Mouse (Mus musculus): Measurements from ENCODE around the gene Cyp4f18. TPM values are rescaled to one million over a fixed set of nuclear protein-coding genes. Genes with fewer than 3 reads are reported as not detected.

Cyp4f18 gene
- polyA plus RNA-seq, 1 experiment from 2014 or later: 0.63 TPM

- ATAC-seq (ENCODE audit: low FRiP score, low read depth): no peak
- no peak overlapping the region for H3K9ac ChIP-seq (replicated peaks)
- no peaks in the 10 kb centered on the region for H3K36me3 ChIP-seq
- no peaks in the 10 kb centered on the region for H3K4me1 ChIP-seq
- no peak overlapping the region for H3K27ac ChIP-seq (replicated peaks)
- no peaks in the 10 kb centered on the region for H3K27me3 ChIP-seq
- H3K4me3 ChIP-seq: no peak overlapping the region
- H3K4me2 ChIP-seq (replicated peaks): no peak overlapping the region
- H3K9me3 ChIP-seq: no peaks in the 10 kb centered on the region
- WGBS: 67% methylated on average over 1 of the region's 1 CpGs
Observed at GRCm38 (mm10) chr8:72006763-72007162, 2.7 kb downstream of the Cyp4f18 start.

- Histone ChIP-seq H3K9me3 (no peaks in the 10 kb centered on the region), H3K9ac (replicated peaks) (no peak overlapping the region), H3K4me3 (no peak overlapping the region), H3K4me1 (no peaks in the 10 kb centered on the region), H3K27me3 (no peaks in the 10 kb centered on the region), H3K4me2 (replicated peaks) (no peak overlapping the region), H3K36me3 (no peaks in the 10 kb centered on the region), H3K27ac (replicated peaks) (no peak overlapping the region)
- ATAC-seq (ENCODE audit: low FRiP score, low read depth): no peak
- 90% methylated on average over 3 of the region's 3 CpGs for WGBS
Observed at GRCm38 (mm10) chr8:72005912-72006311, 3.5 kb downstream of the Cyp4f18 start.

- Histone ChIP-seq H3K4me3 (no peak overlapping the region), H3K36me3 (no peaks in the 10 kb centered on the region)
Observed at GRCm38 (mm10) chr8:72002942-72003341, 6.5 kb downstream of the Cyp4f18 start.

GRCm38 (mm10) chr8:72000223-72000622 is 9.2 kb downstream of the Cyp4f18 start:
- Histone ChIP-seq H3K27ac (replicated peaks) (no peak overlapping the region), H3K36me3 (no peaks in the 10 kb centered on the region), H3K4me2 (replicated peaks) (no peak overlapping the region), H3K4me3 (no peak overlapping the region), H3K9ac (replicated peaks) (no peak overlapping the region), H3K4me1 (no peaks in the 10 kb centered on the region), H3K9me3 (no peaks in the 10 kb centered on the region), H3K27me3 (no peaks in the 10 kb centered on the region)
- WGBS: 61% methylated on average over 3 of the region's 3 CpGs
- no peak for ATAC-seq (ENCODE audit: low FRiP score, low read depth)

More at GRCm38 (mm10) chr8:72002942-72003341, 6.5 kb downstream of the Cyp4f18 start:
- no peak overlapping the region for H3K4me2 ChIP-seq (replicated peaks)
- H3K27ac ChIP-seq (replicated peaks): no peak overlapping the region
- no peaks in the 10 kb centered on the region for H3K4me1 ChIP-seq
- H3K9ac ChIP-seq (replicated peaks): no peak overlapping the region
- no peaks in the 10 kb centered on the region for H3K27me3 ChIP-seq
- H3K9me3 ChIP-seq: no peaks in the 10 kb centered on the region
- no peak for ATAC-seq (ENCODE audit: low FRiP score, low read depth)

- Histone ChIP-seq H3K27me3 (no peaks in the 10 kb centered on the region), H3K36me3 (no peaks in the 10 kb centered on the region), H3K4me2 (replicated peaks) (no peak overlapping the region), H3K4me3 (no peak overlapping the region), H3K9ac (replicated peaks) (no peak overlapping the region), H3K9me3 (no peaks in the 10 kb centered on the region), H3K27ac (replicated peaks) (no peak overlapping the region), H3K4me1 (no peaks in the 10 kb centered on the region)
- no peak for ATAC-seq (ENCODE audit: low FRiP score, low read depth)
- WGBS: 94% methylated on average over 1 of the region's 1 CpGs
Observed at GRCm38 (mm10) chr8:71999434-71999833, 10.0 kb downstream of the Cyp4f18 start.

- no peaks in the 10 kb centered on the region for H3K9me3 ChIP-seq
- ATAC-seq (ENCODE audit: low FRiP score, low read depth): peak; percentile 57
- peak overlapping the region; percentile 48 for H3K4me3 ChIP-seq
- H3K9ac ChIP-seq (replicated peaks): peak overlapping the region; percentile 63
- H3K27ac ChIP-seq (replicated peaks): no peak overlapping the region
- H3K4me2 ChIP-seq (replicated peaks): peak overlapping the region; percentile 64
- WGBS: 61% methylated on average over 13 of the region's 13 CpGs
- H3K4me1 ChIP-seq: no peaks in the 10 kb centered on the region
- H3K36me3 ChIP-seq: no peaks in the 10 kb centered on the region
- 0 out of 2 replicates have a peak, but pooled peaks cover 7% of the 10 kb centered on the region for H3K27me3 ChIP-seq
Observed at GRCm38 (mm10) chr8:71988867-71989599, 20.4 kb downstream of the Cyp4f18 start.

- no peaks in the 10 kb centered on the region for H3K4me1 ChIP-seq
- 0 out of 2 replicates have a peak, but pooled peaks cover 7% of the 10 kb centered on the region for H3K27me3 ChIP-seq
- H3K9ac ChIP-seq (replicated peaks): peak overlapping the region; percentile 63
- H3K9me3 ChIP-seq: no peaks in the 10 kb centered on the region
- H3K4me3 ChIP-seq: peak overlapping the region; percentile 48
- H3K4me2 ChIP-seq (replicated peaks): peak overlapping the region; percentile 64
- WGBS: 12% methylated on average over 24 of the region's 24 CpGs
- peak; percentile 78 for ATAC-seq (ENCODE audit: low FRiP score, low read depth)
- no peak overlapping the region for H3K27ac ChIP-seq (replicated peaks)
- no peaks in the 10 kb centered on the region for H3K36me3 ChIP-seq
Observed at GRCm38 (mm10) chr8:71988110-71988866, 21.1 kb downstream of the Cyp4f18 start.

GRCm38 (mm10) chr8:71984601-71985000 is 24.8 kb downstream of the Cyp4f18 start:
- H3K27ac ChIP-seq (replicated peaks): no peak overlapping the region
- 0 out of 2 replicates have a peak, but pooled peaks cover 7% of the 10 kb centered on the region for H3K27me3 ChIP-seq
- H3K4me2 ChIP-seq (replicated peaks): no peak overlapping the region
- H3K9ac ChIP-seq (replicated peaks): no peak overlapping the region
- no peaks in the 10 kb centered on the region for H3K4me1 ChIP-seq
- H3K36me3 ChIP-seq: no peaks in the 10 kb centered on the region
- H3K4me3 ChIP-seq: no peak overlapping the region
- no peaks in the 10 kb centered on the region for H3K9me3 ChIP-seq
- whole genome bisulfite sequencing: 59% methylated on average over 4 of the region's 4 CpGs
- ATAC-seq (ENCODE audit: low FRiP score, low read depth): no peak

- Histone ChIP-seq H3K36me3 (no peaks in the 10 kb centered on the region), H3K9me3 (no peaks in the 10 kb centered on the region), H3K4me3 (no peak overlapping the region), H3K4me2 (replicated peaks) (no peak overlapping the region), H3K27me3 (no peaks in the 10 kb centered on the region), H3K4me1 (no peaks in the 10 kb centered on the region), H3K27ac (replicated peaks) (no peak overlapping the region), H3K9ac (replicated peaks) (no peak overlapping the region)
- ATAC-seq (ENCODE audit: low FRiP score, low read depth): no peak
- 93% methylated on average over 4 of the region's 4 CpGs for WGBS
Observed at GRCm38 (mm10) chr8:71981456-71981855, 28.0 kb downstream of the Cyp4f18 start.

- H3K9me3 ChIP-seq: no peaks in the 10 kb centered on the region
- no peaks in the 10 kb centered on the region for H3K36me3 ChIP-seq
- H3K4me2 ChIP-seq (replicated peaks): no peak overlapping the region
- H3K4me3 ChIP-seq: no peak overlapping the region
- no peak overlapping the region for H3K27ac ChIP-seq (replicated peaks)
- no peaks in the 10 kb centered on the region for H3K4me1 ChIP-seq
- H3K27me3 ChIP-seq: no peaks in the 10 kb centered on the region
- no peak overlapping the region for H3K9ac ChIP-seq (replicated peaks)
- 80% methylated on average over 2 of the region's 2 CpGs for WGBS
- ATAC-seq (ENCODE audit: low FRiP score, low read depth): no peak
Observed at GRCm38 (mm10) chr8:71981032-71981431, 28.4 kb downstream of the Cyp4f18 start.

GRCm38 (mm10) chr8:71974211-71974610 is 35.2 kb downstream of the Cyp4f18 start:
- Histone ChIP-seq H3K36me3 (peaks cover 9% of the 10 kb centered on the region), H3K4me2 (replicated peaks) (no peak overlapping the region), H3K27ac (replicated peaks) (no peak overlapping the region), H3K4me1 (no peaks in the 10 kb centered on the region), H3K9ac (replicated peaks) (no peak overlapping the region), H3K9me3 (no peaks in the 10 kb centered on the region), H3K27me3 (no peaks in the 10 kb centered on the region), H3K4me3 (no peak overlapping the region)
- no peak for ATAC-seq (ENCODE audit: low FRiP score, low read depth)
- WGBS: 82% methylated on average over 3 of the region's 3 CpGs

- Histone ChIP-seq H3K27me3 (no peaks in the 10 kb centered on the region), H3K4me1 (no peaks in the 10 kb centered on the region), H3K36me3 (peaks cover 31% of the 10 kb centered on the region), H3K9me3 (no peaks in the 10 kb centered on the region; the same call in 1 of the 2 replicates), H3K4me3 (no peak overlapping the region), H3K4me2 (replicated peaks) (no peak overlapping the region), H3K27ac (replicated peaks) (no peak overlapping the region), H3K9ac (replicated peaks) (no peak overlapping the region)
- ATAC-seq (ENCODE audit: low FRiP score, low read depth): no peak
- 76% methylated on average over 1 of the region's 1 CpGs for WGBS
Observed at GRCm38 (mm10) chr8:71971945-71972344, 37.5 kb downstream of the Cyp4f18 start.

All from midbrain, embryonic 12.5 days (tissue).